Mouse (Mus musculus): ENCODE measurements around the gene Ace3.

GRCm38 (mm10) chr11:106005970-106006369 is 11.5 kb downstream of the Ace3 start:
- no peak for TF ChIP-seq POLR2A (IDR thresholded peaks at IDR 0.05; ENCODE audit: borderline replicate concordance, extremely low read depth, low read depth, low read length)
- no peak for TF ChIP-seq CTCF (IDR thresholded peaks at IDR 0.05; ENCODE audit: insufficient read depth, low read length)

Data from lung, adult 2 months (tissue).